Mouse (Mus musculus): ENCODE results near the gene Ocln. TPM values are rescaled to one million over a fixed set of nuclear protein-coding genes. Genes with fewer than 3 reads are reported as not detected.

Gene Ocln
- polyA plus RNA-seq, 1 experiment from 2014 or later, result 4.3 TPM

DNA sequence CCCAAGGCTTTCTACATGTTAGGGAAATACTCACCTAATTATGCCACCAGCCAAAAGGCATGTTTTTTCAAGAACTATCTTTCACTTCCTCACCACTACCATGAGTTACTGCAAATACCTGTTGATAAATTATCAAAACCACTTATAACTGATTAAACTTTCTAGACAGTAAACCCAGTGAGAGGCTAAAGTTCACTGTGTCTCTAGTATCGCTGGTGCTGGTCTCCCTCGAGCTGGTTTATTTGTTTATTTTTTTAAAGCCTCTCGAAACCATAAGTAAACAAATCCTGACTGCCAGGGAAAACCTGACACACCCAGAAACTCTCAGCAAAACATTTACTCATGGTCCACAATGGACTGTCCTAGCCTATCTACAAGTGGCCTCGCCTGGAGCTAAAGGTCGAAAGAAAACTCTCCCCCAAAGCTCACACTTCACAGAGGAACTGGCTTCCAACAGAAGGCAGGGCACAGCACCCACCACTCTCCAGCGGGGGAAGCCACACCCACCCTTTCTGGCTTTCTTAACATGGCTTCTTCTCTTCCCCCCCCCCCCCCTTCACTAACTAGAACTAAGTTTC, 19.6 kb downstream of the Ocln start:
- Histone ChIP-seq H3K27me3 (no peaks in the 10 kb centered on the region), H3K36me3 (no peaks in the 10 kb centered on the region), H3K4me2 (replicated peaks) (no peak overlapping the region), H3K4me3 (replicated peaks) (no peak overlapping the region), H3K4me1 (replicated peaks) (no peaks in the 10 kb centered on the region), H3K9me3 (no peaks in the 10 kb centered on the region), H3K27ac (no peak overlapping the region), H3K9ac (replicated peaks) (no peak overlapping the region)
- no peak for ATAC-seq
- 77% methylated on average over 6 of the region's 6 CpGs for WGBS

DNA sequence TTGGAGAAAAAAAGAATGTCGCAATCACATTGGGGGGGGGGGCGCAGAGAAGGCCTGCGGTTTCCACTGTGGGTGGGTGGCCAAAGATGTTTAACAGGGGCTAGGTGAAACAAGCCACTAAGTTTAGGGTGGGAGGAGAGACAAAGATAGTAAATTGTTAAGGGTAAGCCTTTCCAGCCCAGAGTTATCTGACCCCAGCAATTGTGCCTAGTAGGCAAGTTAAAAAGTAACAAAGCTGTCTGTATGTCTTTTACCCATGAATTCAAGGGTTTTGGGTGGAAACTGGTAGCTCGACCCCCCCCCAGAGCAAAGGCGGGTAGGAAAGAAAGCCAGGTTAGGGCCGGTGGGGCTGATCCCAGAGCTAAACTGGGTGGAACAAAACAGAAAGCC, 25.9 kb downstream of the Ocln start:
- Histone ChIP-seq H3K27ac (no peak overlapping the region), H3K27me3 (no peaks in the 10 kb centered on the region), H3K9ac (replicated peaks) (no peak overlapping the region), H3K4me2 (replicated peaks) (no peak overlapping the region), H3K4me1 (replicated peaks) (no peaks in the 10 kb centered on the region), H3K36me3 (no peaks in the 10 kb centered on the region), H3K4me3 (replicated peaks) (no peak overlapping the region), H3K9me3 (no peaks in the 10 kb centered on the region)
- ATAC-seq, result no peak
- WGBS, result 77% methylated on average over 6 of the region's 6 CpGs

DNA sequence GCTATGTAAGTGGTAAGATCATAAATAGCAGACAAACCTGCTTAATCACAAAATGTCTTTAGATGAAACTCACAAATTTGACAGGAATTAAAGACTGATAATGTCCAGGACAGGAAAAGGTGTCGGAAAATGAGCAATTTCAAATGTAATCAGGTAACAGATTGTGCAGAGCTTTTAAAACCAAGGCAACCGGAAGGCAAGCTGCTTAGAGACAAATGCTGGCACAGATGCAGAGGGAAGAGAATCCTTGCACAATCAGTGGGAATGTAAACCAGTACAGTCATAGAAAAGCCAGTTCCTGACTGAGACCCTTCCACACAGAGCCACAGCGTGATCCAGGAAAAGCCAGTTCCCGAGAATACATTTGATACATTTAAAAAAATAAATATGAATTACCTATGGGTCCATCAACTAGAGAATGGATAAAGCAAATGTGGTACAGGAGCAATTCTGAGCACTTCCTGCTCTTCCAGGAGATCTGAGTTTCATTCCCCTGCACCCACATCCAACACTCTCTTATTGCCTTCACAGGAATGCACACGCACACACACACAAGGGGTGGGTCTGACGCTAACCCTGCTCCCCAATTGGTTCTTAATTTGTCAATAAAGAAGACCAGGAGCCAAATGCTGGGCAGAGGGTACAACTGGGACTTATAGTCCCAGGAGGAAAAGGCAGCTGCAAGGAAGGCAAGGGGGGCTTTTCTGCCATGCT, 26.4 kb downstream of the Ocln start:
- ATAC-seq, result no peak
- Histone ChIP-seq H3K4me3 (replicated peaks) (no peak overlapping the region), H3K36me3 (no peaks in the 10 kb centered on the region), H3K4me2 (replicated peaks) (no peak overlapping the region), H3K9ac (replicated peaks) (no peak overlapping the region), H3K27ac (no peak overlapping the region), H3K9me3 (no peaks in the 10 kb centered on the region), H3K4me1 (replicated peaks) (no peaks in the 10 kb centered on the region), H3K27me3 (no peaks in the 10 kb centered on the region)
- WGBS, result 88% methylated on average over 6 of the region's 6 CpGs

DNA sequence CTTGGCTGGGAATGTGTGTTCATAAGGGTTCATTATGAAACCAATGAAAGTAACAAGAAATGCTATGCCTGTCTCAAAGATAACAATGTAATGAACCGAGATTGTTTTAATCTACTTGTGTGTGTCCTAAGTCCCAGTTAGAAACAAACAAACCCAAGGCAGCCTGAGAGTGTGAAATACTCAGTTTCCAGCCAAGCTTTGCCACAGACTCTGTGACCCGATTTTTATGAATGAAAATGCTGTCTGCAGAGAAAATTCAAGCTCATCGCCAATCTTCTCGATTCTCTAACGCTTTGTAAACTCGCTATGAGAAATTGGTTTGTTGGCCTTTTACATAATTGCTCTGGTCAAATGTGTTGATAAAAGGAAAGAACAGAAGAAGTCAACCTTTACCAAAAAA, 27.6 kb downstream of the Ocln start:
- ATAC-seq, result no peak
- H3K4me3 ChIP-seq (replicated peaks), result no peak overlapping the region
- H3K4me1 ChIP-seq (replicated peaks), result no peaks in the 10 kb centered on the region
- 92% methylated on average over 6 of the region's 6 CpGs for WGBS
- H3K27me3 ChIP-seq, result no peaks in the 10 kb centered on the region
- H3K9me3 ChIP-seq, result no peaks in the 10 kb centered on the region
- no peak overlapping the region for H3K4me2 ChIP-seq (replicated peaks)
- H3K36me3 ChIP-seq, result no peaks in the 10 kb centered on the region
- H3K27ac ChIP-seq, result no peak overlapping the region
- H3K9ac ChIP-seq (replicated peaks), result no peak overlapping the region

DNA sequence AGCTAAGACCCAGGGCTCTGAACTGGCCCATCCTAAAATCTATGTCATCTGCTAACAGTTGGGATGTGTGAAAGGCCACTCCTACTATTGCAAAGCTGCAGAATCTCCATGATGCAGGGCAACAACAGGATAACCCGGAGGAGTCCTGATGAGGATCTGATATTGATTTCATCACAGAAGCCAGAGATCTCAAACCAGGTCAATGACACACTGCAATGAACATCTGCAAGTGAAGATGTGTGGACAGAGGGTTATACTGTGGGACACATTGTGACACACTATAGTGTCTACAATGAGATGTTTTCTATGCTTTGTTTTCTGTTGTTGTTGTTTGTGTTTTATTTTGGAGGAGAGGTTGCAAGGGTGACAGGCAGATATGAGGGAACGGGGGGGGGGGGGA, 28.8 kb downstream of the Ocln start:
- no peaks in the 10 kb centered on the region for H3K27me3 ChIP-seq
- no peak overlapping the region for H3K4me3 ChIP-seq (replicated peaks)
- no peak overlapping the region for H3K9ac ChIP-seq (replicated peaks)
- H3K4me1 ChIP-seq (replicated peaks), result no peaks in the 10 kb centered on the region
- H3K27ac ChIP-seq, result no peak overlapping the region
- 83% methylated on average over 2 of the region's 2 CpGs for WGBS
- no peak overlapping the region for H3K4me2 ChIP-seq (replicated peaks)
- no peaks in the 10 kb centered on the region for H3K9me3 ChIP-seq
- no peaks in the 10 kb centered on the region for H3K36me3 ChIP-seq
- ATAC-seq, result no peak

DNA sequence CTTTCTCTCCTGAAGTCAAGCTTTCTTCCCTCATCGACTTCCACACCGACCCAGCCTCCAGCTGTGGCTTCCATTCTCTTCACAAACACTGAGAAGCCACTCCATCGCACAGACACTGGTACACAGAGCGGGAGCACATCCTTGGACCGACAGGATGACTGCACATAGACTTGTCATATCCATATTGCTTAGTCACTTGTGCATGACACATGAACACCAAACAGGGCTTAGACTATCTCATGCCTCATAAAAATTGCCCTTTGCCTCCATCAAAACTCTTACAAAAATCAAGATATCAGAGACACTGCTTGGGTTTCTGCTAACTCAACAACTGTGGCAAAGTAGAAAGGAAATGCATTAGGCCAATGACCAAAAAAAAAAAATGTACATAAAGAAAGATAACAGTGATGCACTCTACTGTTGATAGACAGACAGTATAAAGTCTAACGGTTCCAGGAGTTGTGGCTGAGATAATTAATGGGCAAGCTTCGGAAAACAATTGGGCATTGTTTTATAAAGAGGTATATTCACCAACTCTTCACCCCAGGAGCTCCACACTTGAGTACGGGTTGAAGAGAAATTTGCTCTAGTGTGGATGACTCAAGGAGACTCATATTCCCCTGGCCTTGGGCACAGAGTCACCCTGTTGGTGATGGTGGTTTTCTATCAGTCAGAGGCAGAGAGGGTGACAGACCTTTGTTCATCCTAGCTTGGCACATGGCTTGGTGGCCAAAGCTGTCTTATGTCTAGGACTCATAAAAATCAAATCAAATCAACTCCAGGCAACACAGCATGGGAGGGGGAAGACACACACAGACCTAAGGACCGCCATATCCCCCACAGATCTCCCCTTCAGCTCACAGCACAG, 30.6 kb downstream of the Ocln start:
- Histone ChIP-seq H3K9me3 (no peaks in the 10 kb centered on the region), H3K36me3 (no peaks in the 10 kb centered on the region), H3K4me2 (replicated peaks) (no peak overlapping the region), H3K27me3 (no peaks in the 10 kb centered on the region), H3K4me3 (replicated peaks) (no peak overlapping the region), H3K4me1 (replicated peaks) (no peaks in the 10 kb centered on the region), H3K9ac (replicated peaks) (no peak overlapping the region), H3K27ac (no peak overlapping the region)
- 87% methylated on average over 9 of the region's 9 CpGs for WGBS
- ATAC-seq, result 0 out of 2 replicates have a peak, but pooled peaks have one; percentile 14

DNA sequence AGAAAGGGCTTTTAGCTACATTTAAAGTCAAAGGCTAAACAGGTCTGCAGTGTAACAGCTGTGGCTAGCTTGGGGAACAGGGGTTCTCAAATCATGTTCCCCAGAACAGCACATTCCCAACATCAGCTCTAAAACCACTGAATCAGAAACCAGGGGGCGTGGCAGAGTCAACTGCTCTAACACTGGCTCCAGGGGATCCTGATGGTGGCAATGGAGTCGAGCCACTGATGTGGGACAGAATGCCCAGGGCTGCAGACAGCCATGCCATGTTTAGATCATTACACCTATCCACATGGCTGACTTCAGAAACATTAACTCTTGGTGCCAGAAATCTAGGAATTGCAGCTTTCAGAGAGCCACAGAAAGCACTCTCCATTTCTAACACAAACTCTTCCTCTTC, 33.4 kb downstream of the Ocln start:
- no peak overlapping the region for H3K27ac ChIP-seq
- H3K4me1 ChIP-seq (replicated peaks), result peaks cover 6% of the 10 kb centered on the region; the same call in 1 of the 2 replicates
- WGBS, result 77% methylated on average over 2 of the region's 2 CpGs
- H3K36me3 ChIP-seq, result no peaks in the 10 kb centered on the region
- H3K27me3 ChIP-seq, result no peaks in the 10 kb centered on the region
- H3K9ac ChIP-seq (replicated peaks), result no peak overlapping the region
- no peak overlapping the region for H3K4me3 ChIP-seq (replicated peaks)
- no peaks in the 10 kb centered on the region for H3K9me3 ChIP-seq
- no peak for ATAC-seq
- H3K4me2 ChIP-seq (replicated peaks), result no peak overlapping the region

DNA sequence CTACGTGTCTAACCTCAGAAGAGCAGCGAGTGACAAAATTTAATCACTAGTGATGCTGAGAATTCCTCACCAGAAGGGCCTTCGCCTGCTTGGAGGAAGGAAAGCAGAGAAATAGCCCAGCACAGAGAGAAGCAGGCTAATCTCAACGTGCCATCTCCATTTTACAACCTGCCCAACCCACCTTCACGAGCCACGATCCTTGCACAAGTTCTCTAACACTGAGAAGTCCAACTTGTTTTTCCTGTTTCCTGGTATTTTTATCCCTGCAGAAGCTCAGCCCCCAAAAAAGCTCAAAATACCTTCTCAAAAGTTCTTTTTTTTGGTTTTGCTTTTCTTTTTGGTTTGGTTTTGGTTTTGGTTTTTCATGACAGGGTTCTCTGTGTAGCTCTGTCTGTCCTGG, 34.3 kb downstream of the Ocln start:
- no peak overlapping the region for H3K4me3 ChIP-seq (replicated peaks)
- no peak overlapping the region for H3K4me2 ChIP-seq (replicated peaks)
- H3K9ac ChIP-seq (replicated peaks), result no peak overlapping the region
- H3K36me3 ChIP-seq, result no peaks in the 10 kb centered on the region
- H3K9me3 ChIP-seq, result no peaks in the 10 kb centered on the region
- no peak for ATAC-seq
- peaks cover 6% of the 10 kb centered on the region; the same call in 1 of the 2 replicates for H3K4me1 ChIP-seq (replicated peaks)
- no peaks in the 10 kb centered on the region for H3K27me3 ChIP-seq
- 87% methylated on average over 6 of the region's 6 CpGs for WGBS
- no peak overlapping the region for H3K27ac ChIP-seq

DNA sequence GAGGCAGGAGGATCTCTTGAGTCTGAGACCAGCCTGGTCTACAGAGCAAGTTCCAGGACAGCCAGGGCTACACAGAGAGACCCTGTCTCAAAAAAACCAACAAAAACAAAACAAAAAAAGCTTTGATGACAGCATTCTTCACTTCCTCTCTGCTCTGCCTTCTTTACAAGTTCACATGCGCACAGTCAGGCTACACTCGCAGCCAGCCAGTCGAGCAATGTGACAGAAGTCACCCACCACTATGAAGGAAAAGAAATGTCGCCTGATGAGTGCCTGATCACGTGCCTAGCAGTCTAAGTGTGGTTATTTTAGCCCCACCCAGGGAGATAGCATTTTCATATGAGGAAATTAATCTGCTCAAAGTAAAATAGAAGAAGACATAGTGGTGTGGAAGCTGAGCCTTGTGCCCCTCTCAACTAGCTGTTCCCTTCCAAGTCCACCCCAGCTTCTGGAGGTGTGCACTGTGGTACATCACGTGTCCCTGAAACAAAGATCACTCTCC, 34.8 kb downstream of the Ocln start:
- H3K36me3 ChIP-seq, result no peaks in the 10 kb centered on the region
- ATAC-seq, result no peak
- no peak overlapping the region for H3K27ac ChIP-seq
- no peak overlapping the region for H3K4me2 ChIP-seq (replicated peaks)
- H3K4me3 ChIP-seq (replicated peaks), result no peak overlapping the region
- no peak overlapping the region for H3K9ac ChIP-seq (replicated peaks)
- H3K4me1 ChIP-seq (replicated peaks), result peaks cover 6% of the 10 kb centered on the region; the same call in 1 of the 2 replicates
- H3K27me3 ChIP-seq, result no peaks in the 10 kb centered on the region
- no peaks in the 10 kb centered on the region for H3K9me3 ChIP-seq
- WGBS, result 91% methylated on average over 6 of the region's 6 CpGs

DNA sequence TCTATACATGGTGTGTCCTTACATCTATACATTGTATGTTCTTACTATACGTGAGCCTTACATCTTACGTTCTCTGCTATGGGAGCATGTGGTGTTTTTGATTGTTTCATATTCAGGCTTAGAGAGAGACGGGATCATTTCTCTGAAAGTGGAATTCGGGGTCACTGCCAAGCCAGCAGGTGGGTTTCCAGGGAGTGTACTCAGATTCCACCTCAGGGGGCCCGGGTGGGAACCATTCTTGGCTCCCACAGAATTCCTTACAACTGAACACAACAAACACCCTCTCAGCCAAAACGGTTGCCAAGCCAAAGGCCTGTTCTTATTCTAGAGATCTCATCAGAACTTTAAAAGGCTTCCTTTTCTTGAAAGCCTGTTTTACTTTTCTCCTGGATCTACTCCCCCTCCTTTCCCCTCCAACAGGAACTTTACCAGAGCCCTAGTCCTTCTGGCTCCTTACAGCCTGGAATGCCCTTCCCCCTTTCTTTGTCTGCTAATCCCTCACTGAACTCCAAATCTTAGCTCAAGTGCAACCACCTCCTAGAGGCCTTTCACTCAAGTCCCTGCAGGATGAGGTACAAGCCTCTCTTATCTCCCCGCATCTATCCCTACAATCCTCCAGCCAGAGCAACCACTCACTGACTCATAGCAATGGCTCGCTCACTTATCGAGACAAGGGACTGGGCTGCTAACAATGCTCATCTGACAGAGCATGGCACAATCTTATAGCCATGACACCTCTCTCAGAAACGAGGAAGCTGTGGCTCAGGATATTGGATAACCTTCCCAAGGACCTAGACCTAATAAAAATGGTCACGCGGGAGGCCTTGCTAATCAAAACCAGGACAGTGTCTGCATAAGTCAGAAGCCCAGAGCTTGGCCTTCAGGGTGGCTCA, 36.1 kb downstream of the Ocln start:
- Histone ChIP-seq H3K27ac (peak overlapping the region; percentile 19; the same call in 1 of the 2 replicates), H3K9me3 (no peaks in the 10 kb centered on the region), H3K4me1 (replicated peaks) (peaks cover 6% of the 10 kb centered on the region; the same call in 1 of the 2 replicates), H3K4me2 (replicated peaks) (no peak overlapping the region), H3K4me3 (replicated peaks) (no peak overlapping the region), H3K36me3 (no peaks in the 10 kb centered on the region), H3K27me3 (no peaks in the 10 kb centered on the region), H3K9ac (replicated peaks) (no peak overlapping the region)
- 40% methylated on average over 12 of the region's 12 CpGs for WGBS
- ATAC-seq, result no peak

DNA sequence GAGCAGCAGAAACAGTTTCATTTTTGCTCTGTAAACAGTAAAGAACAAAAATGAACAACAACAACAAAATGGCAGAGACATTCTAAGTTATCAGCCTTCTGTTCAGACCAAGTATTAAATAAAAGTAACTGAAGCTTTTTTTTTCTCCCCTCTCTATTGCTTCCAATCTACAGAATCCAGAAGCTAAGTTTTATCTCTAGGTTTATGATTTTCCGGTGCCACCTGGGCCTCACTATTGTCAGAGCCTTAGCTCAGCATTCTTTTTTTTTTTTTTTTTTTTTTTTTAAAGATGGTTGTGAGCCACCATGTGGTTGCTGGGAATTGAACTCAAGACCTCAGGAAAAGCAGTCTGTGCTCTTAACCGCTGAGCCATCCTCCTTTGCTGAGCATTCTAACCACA, 39.7 kb downstream of the Ocln start:
- no peak overlapping the region for H3K4me3 ChIP-seq (replicated peaks)
- H3K4me1 ChIP-seq (replicated peaks), result peaks cover 6% of the 10 kb centered on the region; the same call in 1 of the 2 replicates
- no peaks in the 10 kb centered on the region for H3K36me3 ChIP-seq
- H3K27ac ChIP-seq, result no peak overlapping the region
- H3K9ac ChIP-seq (replicated peaks), result no peak overlapping the region
- H3K9me3 ChIP-seq, result no peaks in the 10 kb centered on the region
- H3K4me2 ChIP-seq (replicated peaks), result no peak overlapping the region
- WGBS, result 93% methylated on average over 2 of the region's 2 CpGs
- H3K27me3 ChIP-seq, result no peaks in the 10 kb centered on the region
- no peak for ATAC-seq

Data from midbrain, embryonic 13.5 days (tissue).